Mouse (Mus musculus): ENCODE measurements around the gene Gdpd3.

DNA sequence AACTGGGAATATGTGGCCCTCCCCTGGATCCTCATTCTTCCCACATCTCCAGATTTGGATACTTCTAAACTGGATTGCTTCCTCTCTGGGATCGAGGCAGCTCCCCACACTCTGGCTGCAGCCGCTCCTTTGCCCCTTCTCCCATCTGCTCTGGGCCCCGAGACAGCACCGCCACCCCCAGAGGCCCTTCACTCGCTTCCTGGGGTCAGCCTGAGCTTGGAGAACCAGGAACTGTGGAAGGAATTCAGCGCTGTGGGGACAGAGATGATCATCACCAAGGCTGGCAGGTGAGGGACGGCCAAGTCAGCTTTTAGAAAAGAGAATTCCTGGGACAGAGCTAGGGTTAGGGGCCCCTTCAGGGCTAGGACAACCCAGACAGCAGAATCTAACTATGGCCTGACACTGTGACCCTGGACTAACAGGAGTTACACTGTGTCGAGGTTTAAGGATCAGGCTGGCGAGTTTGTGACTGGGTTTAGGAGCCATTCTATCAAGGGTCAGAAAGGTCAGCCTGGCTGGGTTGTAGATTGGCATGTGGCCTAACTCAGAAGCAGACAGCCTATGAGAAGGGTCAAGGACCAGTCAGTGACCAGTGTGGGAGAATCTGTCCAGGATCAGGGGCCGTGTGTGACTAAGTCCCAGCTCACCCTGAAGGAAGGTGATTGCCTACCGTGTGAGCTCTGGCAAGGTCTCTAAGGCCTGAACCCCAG lies 15.7 kb downstream of the Gdpd3 start:
- TF ChIP-seq CTCF (IDR thresholded peaks at IDR 0.05; ENCODE audit: control insufficient read depth, insufficient read depth, low read length) (no peak), POLR2A (IDR thresholded peaks at IDR 0.05; ENCODE audit: borderline replicate concordance, control insufficient read depth, low read depth, low read length) (no peak)
